Mouse (Mus musculus) embryonic facial prominence, embryonic 12.5 days (tissue): ENCODE data around the gene Sh3bgrl3. TPM values are rescaled to one million over a fixed set of nuclear protein-coding genes. Genes with fewer than 3 reads are reported as not detected.

Source experiments
- ATAC-seq: fragments of 200-750 bp; cut with Nextera tagmentation; 2 replicates; pipeline ENCODE4 v1.8.0; 2017; ENCODE audit not compliant: insufficient number of reproducible peaks, insufficient read depth, low FRiP score, low TSS enrichment
- H3K27ac ChIP-seq: fragments of 300-500 bp; sonication (generic); 2 replicates; pipeline ENCODE4 v1.5.1; 2016; ENCODE audit warnings: mild to moderate bottlenecking
- H3K27me3 ChIP-seq: fragments of 300-500 bp; sonication (generic); 2 replicates; pipeline ENCODE4 v1.6.1; 2016; ENCODE audit warnings: mild to moderate bottlenecking, moderate library complexity
- H3K36me3 ChIP-seq: fragments of 300-500 bp; sonication (generic); 2 replicates; pipeline ENCODE4 v1.6.1; 2016; ENCODE audit warnings: mild to moderate bottlenecking
- H3K4me1 ChIP-seq: fragments of 300-500 bp; sonication (generic); 2 replicates; pipeline ENCODE4 v1.6.1; 2016
- H3K4me2 ChIP-seq: fragments of 300-500 bp; sonication (generic); replicated peaks from 2 replicates; pipeline ENCODE4 v1.6.1; 2016; ENCODE audit warnings: mild to moderate bottlenecking, moderate library complexity
- H3K4me3 ChIP-seq: fragments of 300-500 bp; sonication (generic); 2 replicates; pipeline ENCODE4 v1.5.1; 2016; ENCODE audit warnings: mild to moderate bottlenecking
- H3K9ac ChIP-seq: fragments of 300-500 bp; sonication (generic); 2 replicates; pipeline ENCODE4 v1.6.1; 2016; ENCODE audit warnings: mild to moderate bottlenecking, moderate library complexity
- H3K9me3 ChIP-seq: fragments of 300-500 bp; sonication (generic); 2 replicates; pipeline ENCODE4 v1.6.1; 2016; ENCODE audit warnings: mild to moderate bottlenecking, moderate library complexity
- WGBS: fragments of 180-500 bp; shearing (Covaris S2); methylation state at CpG from one replicate; pipeline ENCODE4 v1.1.7; 2016; 5-methylcytosine and 5-hydroxymethylcytosine counted together
- polyA plus RNA-seq: library from polyadenylated mRNA; unstranded; fragments of >200 nt; fragmentation: Nextera tagmentation; extraction: Ambion mirVana; gene quantifications from 2 replicates; pipeline ENCODE4 v1.2.1, GENCODE M21; 2016

Sh3bgrl3 gene
- polyA plus RNA-seq, 1 experiment from 2014 or later: 345 TPM

- Histone ChIP-seq H3K9ac (no peak overlapping the region), H3K9me3 (no peaks in the 10 kb centered on the region), H3K4me3 (no peak overlapping the region), H3K27ac (no peak overlapping the region), H3K36me3 (no peaks in the 10 kb centered on the region), H3K4me2 (no peak overlapping the region), H3K27me3 (no peaks in the 10 kb centered on the region), H3K4me1 (0 out of 2 replicates have a peak, but pooled peaks cover 2% of the 10 kb centered on the region)
- ATAC-seq: no peak
- 78% methylated on average over 7 of the region's 7 CpGs for WGBS
Measured at GRCm38 (mm10) chr4:134106105-134106504, 22.5 kb downstream of the Sh3bgrl3 start.

- Histone ChIP-seq H3K4me1 (0 out of 2 replicates have a peak, but pooled peaks cover 2% of the 10 kb centered on the region), H3K9me3 (no peaks in the 10 kb centered on the region), H3K4me3 (peak overlapping the region; percentile 81), H3K27ac (no peak overlapping the region), H3K27me3 (no peaks in the 10 kb centered on the region), H3K4me2 (peak overlapping the region; percentile 80), H3K9ac (peak overlapping the region; percentile 72), H3K36me3 (no peaks in the 10 kb centered on the region)
- ATAC-seq: 0 out of 2 replicates have a peak, but pooled peaks have one; percentile 7
- 2% methylated on average over 21 of the region's 21 CpGs for WGBS
Measured at GRCm38 (mm10) chr4:134102742-134103119, 25.9 kb downstream of the Sh3bgrl3 start.

- 17% methylated on average over 34 of the region's 34 CpGs for WGBS
- H3K9ac ChIP-seq: peak within 1 kb of the TSS; percentile 72
- H3K36me3 ChIP-seq: no peaks in the 10 kb centered on the region
- peak within 1 kb of the TSS; percentile 80 for H3K4me2 ChIP-seq
- peak within 1 kb of the TSS; percentile 81 for H3K4me3 ChIP-seq
- H3K4me1 ChIP-seq: 0 out of 2 replicates have a peak, but pooled peaks cover 2% of the 10 kb centered on the region
- no peak within 1 kb of the TSS for H3K27ac ChIP-seq
- no peaks in the 10 kb centered on the region for H3K27me3 ChIP-seq
- no peaks in the 10 kb centered on the region for H3K9me3 ChIP-seq
- peak; percentile 92 for ATAC-seq
Measured at GRCm38 (mm10) chr4:134101979-134102741, 26.4 kb downstream of the Sh3bgrl3 start, which contains the start of gene Ubxn11. Gene Ubxn11 (plus strand): TSS chr4:134102570.

- H3K36me3 ChIP-seq: no peaks in the 10 kb centered on the region
- no peak overlapping the region for H3K27ac ChIP-seq
- 77% methylated on average over 4 of the region's 4 CpGs for WGBS
- no peak overlapping the region for H3K4me3 ChIP-seq
- H3K27me3 ChIP-seq: no peaks in the 10 kb centered on the region
- H3K4me2 ChIP-seq: no peak overlapping the region
- H3K4me1 ChIP-seq: 0 out of 2 replicates have a peak, but pooled peaks cover 2% of the 10 kb centered on the region
- no peak overlapping the region for H3K9ac ChIP-seq
- H3K9me3 ChIP-seq: no peaks in the 10 kb centered on the region
- ATAC-seq: no peak
Measured at GRCm38 (mm10) chr4:134100245-134100644, 28.3 kb downstream of the Sh3bgrl3 start.

GRCm38 (mm10) chr4:134098628-134099027 lies 30.0 kb downstream of the Sh3bgrl3 start:
- ATAC-seq: no peak
- Histone ChIP-seq H3K4me1 (0 out of 2 replicates have a peak, but pooled peaks cover 2% of the 10 kb centered on the region), H3K27ac (no peak overlapping the region), H3K4me3 (no peak overlapping the region), H3K9ac (no peak overlapping the region), H3K4me2 (no peak overlapping the region), H3K9me3 (no peaks in the 10 kb centered on the region), H3K27me3 (no peaks in the 10 kb centered on the region), H3K36me3 (no peaks in the 10 kb centered on the region)
- 58% methylated on average over 8 of the region's 8 CpGs for WGBS

- Histone ChIP-seq H3K4me3 (no peak overlapping the region), H3K4me1 (no peaks in the 10 kb centered on the region), H3K9ac (no peak overlapping the region), H3K9me3 (no peaks in the 10 kb centered on the region), H3K36me3 (no peaks in the 10 kb centered on the region), H3K27ac (no peak overlapping the region), H3K27me3 (no peaks in the 10 kb centered on the region), H3K4me2 (no peak overlapping the region)
- ATAC-seq: no peak
- WGBS: 68% methylated on average over 5 of the region's 5 CpGs
Measured at GRCm38 (mm10) chr4:134097015-134097608, 31.5 kb downstream of the Sh3bgrl3 start.

- WGBS: 80% methylated on average over 3 of the region's 3 CpGs
- ATAC-seq: no peak
Measured at GRCm38 (mm10) chr4:134096120-134096519, 32.5 kb downstream of the Sh3bgrl3 start.

GRCm38 (mm10) chr4:134094923-134095547 lies 33.6 kb downstream of the Sh3bgrl3 start, which contains the start of gene Cd52:
Gene Cd52 (minus strand): TSS chr4:134095082.
- 62% methylated on average over 3 of the region's 3 CpGs for WGBS
- no peak for ATAC-seq
- Histone ChIP-seq H3K4me2 (no peak within 1 kb of the TSS), H3K9ac (no peak within 1 kb of the TSS), H3K27ac (no peak within 1 kb of the TSS), H3K9me3 (no peaks in the 10 kb centered on the region), H3K4me3 (no peak within 1 kb of the TSS), H3K36me3 (no peaks in the 10 kb centered on the region), H3K27me3 (no peaks in the 10 kb centered on the region), H3K4me1 (no peaks in the 10 kb centered on the region)

More at GRCm38 (mm10) chr4:134096120-134096519, 32.5 kb downstream of the Sh3bgrl3 start:
- H3K4me3 ChIP-seq: no peak overlapping the region
- no peaks in the 10 kb centered on the region for H3K27me3 ChIP-seq
- H3K9ac ChIP-seq: no peak overlapping the region
- H3K27ac ChIP-seq: no peak overlapping the region
- H3K4me1 ChIP-seq: no peaks in the 10 kb centered on the region
- H3K4me2 ChIP-seq: no peak overlapping the region
- H3K36me3 ChIP-seq: no peaks in the 10 kb centered on the region
- no peaks in the 10 kb centered on the region for H3K9me3 ChIP-seq

- no peaks in the 10 kb centered on the region for H3K36me3 ChIP-seq
- 85% methylated on average over 7 of the region's 7 CpGs for WGBS
- H3K4me2 ChIP-seq: no peak overlapping the region
- no peak overlapping the region for H3K9ac ChIP-seq
- no peak overlapping the region for H3K27ac ChIP-seq
- H3K9me3 ChIP-seq: no peaks in the 10 kb centered on the region
- no peaks in the 10 kb centered on the region for H3K4me1 ChIP-seq
- H3K27me3 ChIP-seq: no peaks in the 10 kb centered on the region
- no peak for ATAC-seq
- H3K4me3 ChIP-seq: no peak overlapping the region
Measured at GRCm38 (mm10) chr4:134094004-134094564, 34.5 kb downstream of the Sh3bgrl3 start.

GRCm38 (mm10) chr4:134092382-134093288 lies 36.0 kb downstream of the Sh3bgrl3 start:
- no peak for ATAC-seq
- Histone ChIP-seq H3K27me3 (no peaks in the 10 kb centered on the region), H3K9me3 (no peaks in the 10 kb centered on the region), H3K4me3 (no peak overlapping the region), H3K4me2 (no peak overlapping the region), H3K36me3 (no peaks in the 10 kb centered on the region), H3K9ac (no peak overlapping the region), H3K27ac (no peak overlapping the region), H3K4me1 (no peaks in the 10 kb centered on the region)
- WGBS: 70% methylated on average over 6 of the region's 6 CpGs

GRCm38 (mm10) chr4:134091225-134091529 lies 37.4 kb downstream of the Sh3bgrl3 start:
- WGBS: 81% methylated on average over 6 of the region's 6 CpGs
- Histone ChIP-seq H3K4me1 (no peaks in the 10 kb centered on the region), H3K27ac (no peak overlapping the region)

More at GRCm38 (mm10) chr4:134091225-134091529, 37.4 kb downstream of the Sh3bgrl3 start:
- Histone ChIP-seq H3K4me3 (no peak overlapping the region), H3K9ac (no peak overlapping the region), H3K36me3 (no peaks in the 10 kb centered on the region), H3K27me3 (no peaks in the 10 kb centered on the region), H3K4me2 (no peak overlapping the region), H3K9me3 (no peaks in the 10 kb centered on the region)
- ATAC-seq: no peak
